Mouse (Mus musculus): ENCODE measurements around the gene Asb15. TPM values are rescaled to one million over a fixed set of nuclear protein-coding genes. Genes with fewer than 3 reads are reported as not detected.

Asb15 gene
- 0.24 and 0.67 TPM in 2 replicates for polyA plus RNA-seq (2012; ENCODE audit: insufficient read depth, insufficient read length, missing spikeins)

DNA sequence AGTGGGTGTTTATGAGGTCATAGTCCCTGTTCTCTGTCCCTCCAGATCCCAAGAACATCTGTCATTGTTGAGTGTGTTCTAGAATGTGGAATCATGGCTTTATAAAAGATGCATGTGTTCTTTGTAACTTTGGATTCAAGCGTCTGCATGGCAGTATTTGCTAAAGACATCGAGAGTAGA, at the start of gene Asb15:
Asb15 (plus strand) TSS at position 81 of the 180 bp plus-strand sequence.
- no peaks in the 10 kb centered on the region for H3K4me1 ChIP-seq (ENCODE audit: control insufficient read depth, insufficient read depth, insufficient read length, low read length)
- H3K27ac ChIP-seq (replicated peaks; ENCODE audit: low read depth, low read length) = peak within 1 kb of the TSS; percentile 84
- peak within 1 kb of the TSS; percentile 79 for H3K4me3 ChIP-seq (ENCODE audit: insufficient read depth, low read depth, low read length)

DNA sequence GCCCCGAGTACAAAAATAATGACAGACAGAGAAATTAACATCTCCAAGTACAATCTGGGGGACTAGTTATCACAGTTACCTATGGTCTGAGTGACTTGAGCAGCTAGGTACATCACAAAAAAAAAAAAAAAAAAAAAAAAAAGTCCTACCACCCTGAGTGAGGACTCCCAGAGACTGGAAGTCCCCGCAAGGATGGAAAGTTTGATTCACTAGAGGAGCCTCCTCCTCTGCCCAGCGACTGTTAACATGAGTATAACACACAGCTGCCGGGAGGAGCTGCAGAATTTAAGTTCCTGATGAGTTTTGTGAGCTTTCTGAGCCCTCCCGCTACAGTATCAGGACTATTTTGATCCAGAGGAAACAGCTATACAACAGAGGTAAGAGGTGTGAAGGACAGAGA, 41.4 kb upstream of the Asb15 start:
- no peak overlapping the region for H3K27ac ChIP-seq (replicated peaks; ENCODE audit: low read depth, low read length)
- no peaks in the 10 kb centered on the region for H3K4me1 ChIP-seq (ENCODE audit: control insufficient read depth, insufficient read depth, insufficient read length, low read length)
- no peak overlapping the region for H3K4me3 ChIP-seq (ENCODE audit: insufficient read depth, low read depth, low read length)

DNA sequence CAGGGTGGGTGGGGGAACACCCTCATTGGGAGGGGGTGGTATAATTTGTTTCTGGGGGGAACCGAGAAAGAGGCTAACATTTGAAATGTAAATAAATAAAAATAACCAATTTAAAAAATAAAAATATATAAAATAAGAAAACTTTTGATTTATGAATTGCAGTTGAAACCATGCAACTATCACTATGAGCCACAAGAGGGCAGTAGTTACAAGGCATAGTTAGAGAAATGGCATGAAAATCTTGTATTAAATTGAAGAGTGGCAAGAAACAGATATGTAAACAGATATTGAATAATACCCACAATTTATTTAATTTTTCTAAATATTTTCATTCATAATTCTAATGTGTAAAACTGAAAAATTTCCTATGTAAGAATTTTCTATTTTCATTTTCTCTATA, 37.6 kb upstream of the Asb15 start:
- Histone ChIP-seq H3K4me3 (ENCODE audit: insufficient read depth, low read depth, low read length) (no peak overlapping the region), H3K27ac (replicated peaks; ENCODE audit: low read depth, low read length) (no peak overlapping the region), H3K4me1 (ENCODE audit: control insufficient read depth, insufficient read depth, insufficient read length, low read length) (no peaks in the 10 kb centered on the region)

DNA sequence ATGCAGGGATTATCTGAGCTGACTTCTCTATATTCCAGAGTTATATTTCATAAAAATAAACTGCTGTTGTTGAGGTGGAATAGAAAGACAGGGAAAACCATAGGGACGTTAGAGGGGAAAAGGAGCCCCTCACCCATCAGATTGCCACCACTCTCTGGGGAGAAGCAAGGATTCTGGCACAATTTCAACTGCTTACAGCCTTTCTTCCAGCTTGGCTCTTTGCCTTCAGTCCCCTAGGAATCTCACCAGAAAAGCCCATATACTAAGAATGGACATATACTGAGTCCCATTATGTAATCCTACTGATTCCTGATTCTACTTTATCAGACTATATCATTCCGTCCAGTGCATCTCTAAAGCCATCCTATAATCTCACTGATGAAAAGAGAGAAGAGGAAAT, 23.8 kb upstream of the Asb15 start:
- H3K4me3 ChIP-seq (ENCODE audit: insufficient read depth, low read depth, low read length) = no peak overlapping the region
- no peaks in the 10 kb centered on the region for H3K4me1 ChIP-seq (ENCODE audit: control insufficient read depth, insufficient read depth, insufficient read length, low read length)
- no peak overlapping the region for H3K27ac ChIP-seq (replicated peaks; ENCODE audit: low read depth, low read length)

DNA sequence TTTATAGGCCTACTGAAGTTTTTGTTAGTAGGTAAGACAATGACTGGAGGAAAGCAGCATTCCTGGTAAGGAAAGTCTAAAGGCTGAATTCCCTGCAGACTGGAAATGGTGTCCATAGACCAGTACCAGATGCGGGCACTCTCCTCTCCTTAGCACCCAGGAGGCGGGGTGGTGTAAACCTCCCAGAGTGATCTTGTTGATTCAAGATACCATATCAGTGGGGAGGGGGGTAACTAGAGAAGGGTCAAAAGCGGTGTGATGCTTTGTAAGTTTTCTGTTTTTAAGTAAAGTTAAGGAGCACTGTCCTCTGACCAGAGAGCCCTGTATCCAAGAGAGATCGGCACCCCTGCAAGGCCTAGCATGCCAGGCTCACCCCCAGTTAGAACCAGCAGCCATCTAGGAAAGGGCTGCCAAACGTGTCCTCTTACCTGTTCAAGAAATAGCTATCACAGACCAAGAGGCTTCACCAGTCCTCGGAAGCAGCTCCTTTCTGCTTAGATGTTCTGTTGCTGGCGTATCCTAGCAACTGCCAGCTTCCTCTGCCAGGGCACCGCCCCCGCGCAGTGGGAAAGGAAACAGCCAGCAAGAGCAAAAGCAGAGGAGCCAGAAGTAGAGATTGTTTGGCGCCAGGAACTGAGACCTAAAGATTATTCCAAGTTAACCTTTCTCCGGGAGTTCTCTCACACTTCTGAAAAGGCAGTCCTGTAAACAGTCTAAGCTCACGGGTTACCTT, 13.2 kb upstream of the Asb15 start, which contains the start of gene Iqub:
Iqub (minus strand) TSS at position 516 of the 733 bp plus-strand sequence.
- Histone ChIP-seq H3K4me1 (ENCODE audit: control insufficient read depth, insufficient read depth, insufficient read length, low read length) (no peaks in the 10 kb centered on the region), H3K4me3 (ENCODE audit: insufficient read depth, low read depth, low read length) (no peak within 1 kb of the TSS), H3K27ac (replicated peaks; ENCODE audit: low read depth, low read length) (no peak within 1 kb of the TSS)

DNA sequence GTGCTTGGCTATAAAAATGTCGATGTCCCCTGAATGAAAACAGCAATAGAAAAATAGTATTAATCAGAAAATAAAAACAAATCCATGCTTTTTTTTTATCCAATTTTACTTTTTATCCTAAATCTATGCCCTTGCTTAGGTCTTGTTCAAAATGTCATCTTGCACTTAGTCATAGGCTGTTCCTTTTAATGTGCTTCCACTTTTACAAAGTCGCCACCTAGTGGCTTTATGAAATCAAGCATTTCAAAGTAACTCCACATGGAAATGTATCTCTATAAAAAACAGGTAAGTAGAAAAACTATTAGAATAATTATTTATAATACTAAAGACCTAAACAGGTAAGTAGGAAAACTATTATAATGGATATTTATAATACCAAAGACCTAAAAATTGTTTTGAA, 11.7 kb upstream of the Asb15 start:
- no peaks in the 10 kb centered on the region for H3K4me1 ChIP-seq (ENCODE audit: control insufficient read depth, insufficient read depth, insufficient read length, low read length)
- no peak overlapping the region for H3K4me3 ChIP-seq (ENCODE audit: insufficient read depth, low read depth, low read length)
- H3K27ac ChIP-seq (replicated peaks; ENCODE audit: low read depth, low read length) = no peak overlapping the region

DNA sequence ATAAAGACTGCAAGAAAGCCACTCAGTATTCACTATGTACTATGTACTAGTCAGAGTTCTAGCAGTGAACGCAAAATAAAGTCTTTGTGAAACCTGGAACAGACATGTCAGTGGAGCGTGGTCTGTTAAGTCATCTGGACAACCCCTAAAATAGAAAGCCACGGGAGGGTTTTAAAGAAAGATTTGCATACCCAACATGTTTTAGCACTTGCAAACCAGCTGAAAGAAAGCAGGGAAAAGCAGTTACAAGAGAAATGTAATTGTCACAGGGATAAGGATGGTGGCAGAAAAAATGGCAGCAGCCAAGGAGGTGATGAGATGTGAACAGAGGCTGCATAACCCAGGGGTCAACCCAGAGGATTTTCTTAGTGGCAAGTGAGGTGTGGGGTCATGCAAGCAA, 2.2 kb upstream of the Asb15 start:
- H3K4me3 ChIP-seq (ENCODE audit: insufficient read depth, low read depth, low read length) = peak overlapping the region; percentile 25; the same call in 1 of the 2 replicates
- H3K27ac ChIP-seq (replicated peaks; ENCODE audit: low read depth, low read length) = no peak overlapping the region
- H3K4me1 ChIP-seq (ENCODE audit: control insufficient read depth, insufficient read depth, insufficient read length, low read length) = no peaks in the 10 kb centered on the region

DNA sequence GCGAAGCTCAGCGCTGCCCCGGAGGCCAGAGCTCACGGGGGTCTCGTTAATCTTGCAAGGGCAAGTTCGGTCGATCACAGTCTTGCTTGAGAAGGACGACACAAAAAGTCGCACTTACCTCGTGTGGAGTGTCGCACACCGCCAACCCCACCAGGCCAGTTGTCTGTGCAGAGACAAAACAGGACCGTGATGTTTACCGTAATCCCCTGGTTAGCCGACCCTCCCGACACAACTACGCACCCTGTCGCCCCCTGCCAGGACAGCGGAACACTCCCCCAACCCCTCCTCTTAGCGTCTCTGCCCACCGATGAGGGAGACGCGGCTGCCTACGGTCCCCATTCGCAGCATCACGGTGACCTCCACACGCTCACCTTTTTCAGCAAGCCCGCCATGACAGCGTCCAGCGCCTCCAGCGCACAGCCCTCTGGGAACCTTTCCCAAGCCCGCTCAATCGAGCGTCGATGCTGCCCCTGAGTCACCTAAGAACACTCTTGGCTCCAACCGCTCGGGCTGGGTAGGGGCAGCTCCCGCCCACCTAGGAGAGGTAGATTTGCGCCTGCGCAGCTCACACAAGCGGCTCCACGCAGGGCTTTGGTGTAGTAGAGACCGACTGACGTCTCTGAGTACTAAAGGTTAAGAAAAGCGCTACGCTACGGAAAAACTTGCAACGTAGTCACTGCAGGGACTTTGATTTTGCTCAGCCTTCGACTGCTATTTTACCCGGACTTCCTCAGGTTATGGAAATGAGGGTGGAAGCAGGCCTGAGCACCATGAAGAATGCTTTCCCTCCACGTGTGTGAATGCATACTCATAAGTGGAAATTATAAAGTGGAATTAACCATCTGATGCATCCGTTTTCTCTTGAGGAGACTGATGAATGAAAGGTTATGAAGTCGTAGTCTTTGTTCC, 535 bp upstream of the Asb15 start, which contains the start of gene Ndufa5:
Ndufa5 (minus strand) TSS at position 859 of the 909 bp plus-strand sequence.
- no peaks in the 10 kb centered on the region for H3K4me1 ChIP-seq (ENCODE audit: control insufficient read depth, insufficient read depth, insufficient read length, low read length)
- H3K27ac ChIP-seq (replicated peaks; ENCODE audit: low read depth, low read length) = peak within 1 kb of the TSS; percentile 84
- peak within 1 kb of the TSS; percentile 79 for H3K4me3 ChIP-seq (ENCODE audit: insufficient read depth, low read depth, low read length)

DNA sequence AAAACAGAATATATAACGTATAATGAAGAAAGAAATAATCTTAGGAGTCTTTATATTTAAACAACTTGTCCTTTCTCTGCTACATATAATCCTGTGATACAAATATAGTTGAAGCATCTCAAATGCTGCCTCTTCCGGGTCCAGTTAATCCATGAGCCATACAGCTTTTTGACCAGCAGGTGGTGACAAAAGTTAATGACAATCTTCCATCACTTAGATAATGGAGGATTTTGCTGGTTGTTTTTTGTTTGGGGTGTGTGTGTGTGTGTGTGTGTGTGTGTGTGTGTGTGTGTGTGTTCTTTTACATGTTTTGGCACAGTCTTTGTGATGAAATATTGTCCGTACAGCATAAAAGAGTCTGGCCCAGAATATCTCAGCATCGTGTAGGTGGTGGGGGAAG, 2.2 kb downstream of the Asb15 start:
- H3K4me1 ChIP-seq (ENCODE audit: control insufficient read depth, insufficient read depth, insufficient read length, low read length) = no peaks in the 10 kb centered on the region
- 0 out of 2 replicates have a peak overlapping the region, but pooled peaks have one; percentile 40 for H3K4me3 ChIP-seq (ENCODE audit: insufficient read depth, low read depth, low read length)
- no peak overlapping the region for H3K27ac ChIP-seq (replicated peaks; ENCODE audit: low read depth, low read length)

DNA sequence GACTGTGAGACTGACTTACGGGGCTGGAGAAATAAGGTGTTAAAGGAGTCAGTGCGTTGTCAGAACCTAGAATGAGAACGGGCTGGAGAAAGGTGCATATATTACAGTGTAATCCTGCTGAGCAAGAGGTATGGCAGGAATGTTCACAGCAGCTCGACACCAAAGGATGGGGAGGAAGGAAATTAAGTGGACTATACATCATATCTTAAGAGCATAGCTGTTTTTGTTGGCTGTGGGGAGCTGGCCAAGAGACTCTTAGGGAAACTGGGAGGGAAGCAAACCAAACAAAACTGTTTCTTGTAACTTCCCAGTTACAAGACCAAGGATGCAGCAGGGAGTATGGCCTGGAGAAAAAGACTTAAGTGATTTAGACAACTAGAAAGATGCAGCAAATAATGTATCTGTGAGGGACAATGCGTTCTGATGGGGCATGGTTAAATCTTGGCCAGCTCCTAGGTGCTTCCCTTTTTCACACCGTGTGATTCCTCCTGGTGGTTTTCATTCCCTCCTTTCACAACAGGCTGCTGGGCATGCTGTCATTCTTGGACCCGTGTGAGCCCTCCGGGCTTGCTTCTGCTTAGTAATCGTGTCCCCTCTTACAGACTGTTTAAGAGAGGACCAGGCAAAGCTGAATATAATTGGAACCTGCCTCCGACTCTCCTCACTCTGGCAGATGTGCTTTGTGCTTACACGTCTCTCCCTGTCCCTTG, 2.9 kb downstream of the Asb15 start:
- no peak overlapping the region for H3K27ac ChIP-seq (replicated peaks; ENCODE audit: low read depth, low read length)

DNA sequence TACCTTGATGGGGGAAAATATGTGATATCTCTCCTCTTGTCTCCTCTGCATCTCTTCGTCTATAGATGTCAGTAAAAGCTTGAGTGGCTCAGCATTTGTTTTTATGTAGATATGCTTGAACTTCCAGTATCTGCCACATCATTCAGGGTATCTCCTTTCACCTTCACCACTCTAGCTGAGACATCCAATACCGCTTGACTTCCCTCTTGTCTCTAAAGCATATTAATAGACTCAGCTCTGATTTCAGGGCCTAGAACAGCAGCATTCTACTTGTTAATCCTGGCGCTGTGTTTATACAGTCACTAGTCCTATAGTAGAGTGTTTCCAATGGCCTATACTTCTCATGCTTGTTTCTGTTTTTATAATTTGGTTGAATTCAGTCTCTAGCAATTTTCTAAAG, 4.9 kb downstream of the Asb15 start:
- H3K4me3 ChIP-seq (ENCODE audit: insufficient read depth, low read depth, low read length) = no peak overlapping the region
- no peaks in the 10 kb centered on the region for H3K4me1 ChIP-seq (ENCODE audit: control insufficient read depth, insufficient read depth, insufficient read length, low read length)
- no peak overlapping the region for H3K27ac ChIP-seq (replicated peaks; ENCODE audit: low read depth, low read length)

More for the DNA sequence above, 2.9 kb downstream of the Asb15 start:
- Histone ChIP-seq H3K4me3 (ENCODE audit: insufficient read depth, low read depth, low read length) (no peak overlapping the region), H3K4me1 (ENCODE audit: control insufficient read depth, insufficient read depth, insufficient read length, low read length) (no peaks in the 10 kb centered on the region)

DNA sequence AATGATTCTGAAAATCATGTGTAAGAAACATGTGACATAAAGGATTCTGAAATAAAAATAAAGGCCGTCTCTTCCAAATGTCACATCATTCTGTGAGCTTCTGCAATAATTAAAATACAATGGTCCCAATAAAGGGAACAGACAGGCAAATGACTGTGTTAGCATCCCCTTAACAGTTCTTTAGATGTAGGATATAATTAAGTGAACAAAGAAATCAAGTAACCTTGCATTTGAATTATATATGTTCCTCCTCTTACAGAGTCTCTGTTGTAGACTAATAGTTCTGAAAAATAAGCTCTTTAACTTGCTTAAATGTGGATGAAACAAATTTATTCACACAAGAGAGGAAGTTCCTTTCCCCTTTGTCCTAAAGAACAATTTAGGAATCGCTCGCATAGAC, 10.5 kb downstream of the Asb15 start:
- no peaks in the 10 kb centered on the region for H3K4me1 ChIP-seq (ENCODE audit: control insufficient read depth, insufficient read depth, insufficient read length, low read length)
- H3K4me3 ChIP-seq (ENCODE audit: insufficient read depth, low read depth, low read length) = no peak overlapping the region
- H3K27ac ChIP-seq (replicated peaks; ENCODE audit: low read depth, low read length) = no peak overlapping the region

DNA sequence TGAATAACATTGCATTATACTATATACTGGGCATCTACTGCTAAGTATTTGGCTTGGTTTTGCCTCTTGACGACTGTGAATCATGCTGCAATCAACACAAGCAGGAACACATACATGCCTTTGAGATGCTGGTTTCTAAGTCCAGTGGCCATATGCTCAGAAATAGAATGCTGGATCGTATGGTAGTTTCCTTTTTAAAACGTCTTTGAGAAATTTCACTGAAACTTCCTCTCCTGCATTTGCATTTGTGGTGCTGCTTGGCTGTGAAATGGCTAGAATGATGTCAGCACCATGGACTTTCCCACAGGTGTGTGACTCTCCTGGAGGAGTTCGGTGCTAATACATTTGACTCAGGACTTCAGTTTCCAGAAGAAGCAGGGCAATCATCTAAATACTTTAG, 12.2 kb downstream of the Asb15 start:
- H3K27ac ChIP-seq (replicated peaks; ENCODE audit: low read depth, low read length) = no peak overlapping the region
- no peak overlapping the region for H3K4me3 ChIP-seq (ENCODE audit: insufficient read depth, low read depth, low read length)
- H3K4me1 ChIP-seq (ENCODE audit: control insufficient read depth, insufficient read depth, insufficient read length, low read length) = no peaks in the 10 kb centered on the region

DNA sequence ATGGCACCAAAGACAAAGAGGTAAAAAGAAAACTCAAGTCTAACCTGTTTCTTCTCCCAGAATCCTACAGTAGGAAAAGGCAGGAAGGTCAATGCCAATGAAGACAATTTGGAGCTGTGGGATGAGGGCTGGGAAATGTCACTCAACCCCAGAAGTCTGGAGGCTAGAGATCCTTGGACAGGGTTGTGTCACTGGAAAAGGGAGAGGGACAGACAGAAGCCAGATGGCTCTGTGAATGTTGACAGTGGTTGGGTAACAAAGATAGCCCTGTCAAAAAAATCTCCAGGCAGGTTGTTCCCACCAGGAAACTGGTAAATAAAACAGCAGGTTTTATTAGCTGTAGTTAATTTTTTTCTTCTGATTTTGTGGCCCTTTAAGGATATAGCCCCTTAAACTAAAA, 14.4 kb downstream of the Asb15 start:
- H3K4me3 ChIP-seq (ENCODE audit: insufficient read depth, low read depth, low read length) = no peak overlapping the region
- H3K4me1 ChIP-seq (ENCODE audit: control insufficient read depth, insufficient read depth, insufficient read length, low read length) = no peaks in the 10 kb centered on the region
- H3K27ac ChIP-seq (replicated peaks; ENCODE audit: low read depth, low read length) = no peak overlapping the region

DNA sequence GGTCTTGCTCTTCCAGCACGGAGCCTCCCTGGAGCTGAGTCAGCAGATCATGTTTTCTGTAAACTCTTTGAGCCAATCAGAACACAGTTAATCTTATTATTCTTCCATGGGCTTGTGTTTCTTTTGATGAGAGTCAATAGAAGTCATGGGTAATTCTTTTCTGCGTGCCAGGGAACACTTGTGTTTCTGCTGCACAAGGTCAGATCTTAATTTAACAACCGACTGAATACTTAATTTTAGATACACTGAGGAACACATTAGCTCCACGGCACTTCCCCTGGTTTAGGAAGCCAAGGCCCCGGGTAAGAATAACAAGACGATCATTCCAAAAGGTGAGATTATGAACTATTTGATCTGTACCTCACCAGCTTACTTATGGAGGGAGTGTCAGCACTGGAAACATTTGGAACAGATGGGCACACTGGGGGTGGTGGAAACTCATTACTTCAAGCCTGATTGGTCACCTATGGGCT, 15.2 kb downstream of the Asb15 start:
- H3K4me3 ChIP-seq (ENCODE audit: insufficient read depth, low read depth, low read length) = no peak overlapping the region
- no peak overlapping the region for H3K27ac ChIP-seq (replicated peaks; ENCODE audit: low read depth, low read length)
- H3K4me1 ChIP-seq (ENCODE audit: control insufficient read depth, insufficient read depth, insufficient read length, low read length) = no peaks in the 10 kb centered on the region

Data from brown adipose tissue, adult 24 weeks (tissue).